Mouse (Mus musculus) erythroblast, embryonic 14.5 days (primary cell): ENCODE measurements at regions not wholly inside any gene's neighbourhood (a gene's known extent, or its start where the extent isn't known, plus 50 kb on each side); places are given as distances from the start of the nearest gene placed in this dataset.

Source experiments
- GATA1 ChIP-seq: IDR thresholded peaks from 2 replicates; pipeline ENCODE4 v1.6.1; 2012; ENCODE audit warnings: low read length, inconsistent platforms, mixed read lengths
- TAL1 ChIP-seq: IDR thresholded peaks from 3 replicates; pipeline ENCODE4 v1.6.1; 2012; ENCODE audit warnings: low read length, inconsistent platforms, mixed read lengths

GRCm38 (mm10) chr19:56007433-56007832 is 265.8 kb downstream of the Tcf7l2 start:
- TF ChIP-seq GATA1 (no peak), TAL1 (no peak)
